Mouse (Mus musculus) thymus, postnatal 14 days (tissue): ENCODE measurements around the gene Dync1li1.
"Not testable (repeated sequence)": the region's sequence is repeated elsewhere in the genome, so short reads cannot be mapped to it uniquely, and the experiment has no call there.

ENCODE experiments used
- DNase-seq: peaks from one replicate; pipeline ENCODE4 v3.0.0; 2021

Gene Dync1li1

GRCm38 (mm10) chr9:114678576-114678975 is 10.0 kb upstream of the Dync1li1 start:
- no peak for DNase-seq

- no peak for DNase-seq
These were observed 8.6 kb upstream of the Dync1li1 start for GRCm38 (mm10) chr9:114679944-114680343.

GRCm38 (mm10) chr9:114680531-114680930 is 8.1 kb upstream of the Dync1li1 start:
- no peak for DNase-seq

GRCm38 (mm10) chr9:114682193-114682592 is 6.4 kb upstream of the Dync1li1 start:
- DNase-seq = no peak

GRCm38 (mm10) chr9:114686245-114686644 is 2.3 kb upstream of the Dync1li1 start:
- DNase-seq = no peak

- no peak for DNase-seq
These were observed 951 bp upstream of the Dync1li1 start for GRCm38 (mm10) chr9:114687639-114688038.

- DNase-seq = no peak
These were observed 390 bp downstream of the Dync1li1 start for GRCm38 (mm10) chr9:114688953-114689407.

GRCm38 (mm10) chr9:114690119-114690601 is 1.6 kb downstream of the Dync1li1 start:
- DNase-seq = no peak

- no peak for DNase-seq
These were observed 2.5 kb downstream of the Dync1li1 start for GRCm38 (mm10) chr9:114691112-114691511.

- DNase-seq = not testable (repeated sequence)
These were observed 7.1 kb downstream of the Dync1li1 start for GRCm38 (mm10) chr9:114695662-114696061.

- no peak for DNase-seq
These were observed 8.5 kb downstream of the Dync1li1 start for GRCm38 (mm10) chr9:114697072-114697471.

GRCm38 (mm10) chr9:114697926-114698325 is 9.3 kb downstream of the Dync1li1 start:
- no peak for DNase-seq

GRCm38 (mm10) chr9:114699262-114699661 is 10.7 kb downstream of the Dync1li1 start:
- no peak for DNase-seq

GRCm38 (mm10) chr9:114699882-114700665 is 11.5 kb downstream of the Dync1li1 start:
- DNase-seq = peak; percentile 10

GRCm38 (mm10) chr9:114701031-114701430 is 12.4 kb downstream of the Dync1li1 start:
- DNase-seq = no peak

- DNase-seq = no peak
These were observed 13.3 kb downstream of the Dync1li1 start for GRCm38 (mm10) chr9:114701921-114702320.

GRCm38 (mm10) chr9:114707805-114708204 is 19.2 kb downstream of the Dync1li1 start:
- no peak for DNase-seq

- peak; percentile 52 for DNase-seq
These were observed 21.8 kb downstream of the Dync1li1 start for GRCm38 (mm10) chr9:114710345-114710744.

GRCm38 (mm10) chr9:114713481-114713880 is 24.9 kb downstream of the Dync1li1 start:
- no peak for DNase-seq

- no peak for DNase-seq
These were observed 28.2 kb downstream of the Dync1li1 start for GRCm38 (mm10) chr9:114716677-114717331.

GRCm38 (mm10) chr9:114727315-114727714 is 38.7 kb downstream of the Dync1li1 start:
- DNase-seq = peak; percentile 25

GRCm38 (mm10) chr9:114728432-114728831 is 39.8 kb downstream of the Dync1li1 start:
- not testable (repeated sequence) for DNase-seq

- DNase-seq = peak; percentile 49
These were observed 41.6 kb downstream of the Dync1li1 start for GRCm38 (mm10) chr9:114729911-114730805.
